Mouse (Mus musculus) cerebral cortex, adult 2 months (tissue): ENCODE data around the gene Ccdc33.

Experiments
- WGBS: fragments of 180-500 bp; shearing (Covaris S2); methylation state at CpG from one replicate; pipeline ENCODE4 v1.1.7; 2018; 5-methylcytosine and 5-hydroxymethylcytosine counted together

Gene Ccdc33

DNA sequence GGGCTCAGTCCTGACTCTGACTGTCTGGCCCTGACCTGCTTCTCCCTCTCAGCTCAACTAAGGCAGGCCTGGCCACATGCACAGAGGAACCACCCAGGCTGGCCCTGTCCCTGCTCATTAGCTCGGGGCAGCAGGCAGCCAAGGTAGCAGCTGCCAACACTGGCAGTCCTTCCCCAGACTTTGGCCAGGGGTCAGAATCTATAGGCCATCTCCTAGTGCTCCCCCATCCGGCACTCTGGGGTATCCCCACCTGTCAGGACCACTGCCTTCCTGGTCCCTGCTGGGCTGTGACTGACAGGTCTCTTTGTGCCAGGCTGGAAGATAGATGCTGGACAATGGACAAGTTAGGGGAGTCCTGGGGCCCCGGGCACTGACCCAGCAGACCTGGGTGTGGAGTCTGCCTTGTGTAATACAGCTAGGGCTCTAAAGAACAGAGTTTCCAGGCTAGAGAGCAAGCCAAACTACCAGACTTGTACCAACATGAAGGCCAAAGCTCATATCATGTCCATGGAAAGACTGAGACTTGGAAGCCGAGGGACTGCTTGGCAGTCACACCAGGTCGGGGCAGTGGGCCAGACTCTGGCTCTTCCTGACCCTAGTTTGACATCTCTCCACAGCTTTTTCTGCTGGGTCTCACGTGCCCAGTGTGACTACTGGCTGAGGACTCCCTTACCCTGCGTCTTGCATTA lies 25.9 kb downstream of the Ccdc33 start:
- WGBS, result 57% methylated on average over 7 of the region's 7 CpGs

DNA sequence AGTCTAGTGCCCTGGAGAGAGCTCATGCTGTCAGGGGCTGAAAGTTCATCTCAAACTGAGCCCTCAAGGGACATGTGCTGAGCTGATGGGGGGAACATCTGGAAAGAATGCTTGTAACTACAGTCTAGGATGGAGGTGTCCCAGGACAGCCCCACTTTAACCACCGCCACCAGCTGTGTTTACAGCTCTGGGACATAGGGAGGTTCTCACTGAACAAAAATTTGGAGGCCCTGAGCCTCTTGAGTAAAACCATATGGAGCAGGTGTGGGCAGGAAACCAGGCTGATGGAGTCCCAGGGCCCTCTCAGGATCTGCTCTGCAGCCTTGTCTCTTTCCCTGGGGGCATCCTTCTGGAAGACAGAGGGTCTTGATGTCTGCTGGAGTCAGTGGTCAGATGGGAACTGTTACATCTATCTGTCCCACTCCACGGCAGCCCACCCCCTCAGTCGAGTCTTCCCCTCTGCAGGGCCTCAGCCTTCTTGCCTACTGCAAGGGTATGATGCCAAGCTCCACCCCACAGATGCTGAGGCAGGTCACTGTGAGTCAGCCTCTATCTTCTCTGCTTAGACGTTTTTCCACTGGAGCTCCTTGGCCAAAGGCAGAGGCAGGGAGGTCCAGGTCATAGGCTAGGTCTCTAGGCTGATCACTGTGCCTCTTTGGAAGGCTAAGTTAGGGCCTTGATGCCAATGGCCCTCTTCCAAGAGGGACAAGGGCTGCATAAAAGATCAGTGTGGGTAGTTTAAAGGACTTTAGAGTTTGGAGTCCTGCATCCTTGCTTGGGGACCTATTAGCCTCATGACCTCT lies 26.8 kb downstream of the Ccdc33 start:
- 46% methylated on average over 4 of the region's 4 CpGs for WGBS

DNA sequence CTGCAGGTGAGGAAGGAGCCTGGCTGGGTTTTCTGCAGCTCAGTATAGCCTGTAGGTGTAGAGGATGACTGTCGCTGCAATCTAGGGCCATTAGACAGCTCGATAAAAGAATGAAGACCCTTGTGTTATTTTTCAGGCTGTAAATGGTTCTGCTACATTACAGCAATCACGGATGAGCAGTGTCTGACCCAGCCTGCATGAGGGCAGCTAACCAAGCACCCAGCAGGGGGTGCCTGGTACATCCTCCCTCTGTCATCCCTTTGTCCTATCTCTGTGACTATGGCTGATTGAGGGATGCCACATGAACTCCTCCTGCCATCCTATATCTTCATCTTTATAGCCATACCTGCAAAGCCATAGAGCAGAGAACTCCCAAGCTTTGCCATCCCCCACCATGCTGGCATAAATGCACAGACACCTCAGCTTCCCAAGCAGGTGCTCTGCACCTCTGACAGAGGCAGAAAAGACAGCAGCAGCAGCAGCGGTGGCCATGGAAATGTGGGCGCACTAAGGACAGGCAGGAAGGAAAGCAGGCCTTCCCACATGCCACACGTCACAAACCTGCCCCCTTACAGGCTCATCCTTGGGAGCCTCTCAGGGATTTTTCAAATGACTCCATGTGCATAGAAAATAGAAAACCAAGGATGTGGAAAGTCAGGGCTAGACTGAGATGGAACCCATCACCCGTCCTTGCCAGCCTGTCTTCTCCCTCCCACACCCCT lies 31.2 kb downstream of the Ccdc33 start:
- WGBS, result 61% methylated on average over 7 of the region's 7 CpGs

DNA sequence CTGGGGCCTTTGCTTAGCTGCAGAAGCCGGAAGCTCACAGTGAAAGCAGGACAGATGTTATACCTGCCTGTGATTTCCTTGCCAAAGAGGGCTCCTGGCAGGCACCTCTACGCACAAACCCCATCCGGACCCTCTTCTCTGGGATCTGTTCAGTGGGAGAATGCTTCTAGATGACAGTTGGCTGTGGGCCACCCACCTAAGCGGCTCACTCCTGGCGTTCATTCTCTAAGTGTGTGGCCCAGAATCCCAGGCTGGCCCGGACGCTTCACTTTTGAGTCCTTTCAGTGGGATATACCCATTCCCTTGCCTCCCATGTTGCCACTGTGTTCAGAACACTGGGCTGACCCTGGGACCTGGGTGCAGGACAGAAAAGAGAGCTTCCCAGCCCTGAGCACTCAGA lies 31.8 kb downstream of the Ccdc33 start:
- WGBS, result 58% methylated on average over 7 of the region's 7 CpGs

DNA sequence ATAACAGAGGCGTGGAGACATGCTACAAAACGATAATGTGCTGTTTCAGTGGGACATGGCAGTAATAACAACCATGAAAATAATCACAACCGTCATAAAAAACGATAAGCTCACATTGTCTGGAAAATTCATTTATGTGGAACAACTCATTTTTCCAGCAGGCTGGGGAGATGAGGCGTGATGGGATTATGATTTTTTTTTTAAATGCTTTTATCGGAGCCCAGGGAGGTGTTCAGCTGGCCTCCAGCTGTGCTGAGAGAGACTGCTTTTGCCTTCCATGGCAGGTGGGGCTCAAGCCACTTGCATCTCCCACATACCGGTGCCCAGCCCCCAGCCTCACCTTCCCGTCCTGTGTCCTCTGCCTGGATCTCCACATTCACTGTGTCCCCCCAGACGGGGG lies 32.4 kb downstream of the Ccdc33 start:
- 63% methylated on average over 9 of the region's 9 CpGs for WGBS

DNA sequence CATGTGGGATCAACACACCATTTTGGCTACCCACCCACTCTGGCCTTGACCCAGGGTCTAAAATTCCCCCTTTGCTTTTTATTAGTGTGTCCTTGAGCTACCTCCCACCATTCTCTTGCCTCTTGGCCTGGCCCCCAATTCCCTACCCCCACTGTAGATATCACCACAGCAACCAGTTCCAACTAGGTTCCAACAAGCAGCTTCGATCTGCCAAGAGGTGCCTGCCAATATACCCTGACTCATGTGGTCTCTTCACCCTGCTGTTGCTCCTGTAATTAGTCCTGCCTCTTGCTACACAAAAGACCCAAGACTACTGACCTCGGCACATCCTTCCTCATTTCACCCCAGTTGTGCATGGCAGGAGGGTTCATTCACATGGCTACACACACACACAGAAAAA lies 33.5 kb downstream of the Ccdc33 start:
- 10% methylated on average over 2 of the region's 2 CpGs for WGBS

DNA sequence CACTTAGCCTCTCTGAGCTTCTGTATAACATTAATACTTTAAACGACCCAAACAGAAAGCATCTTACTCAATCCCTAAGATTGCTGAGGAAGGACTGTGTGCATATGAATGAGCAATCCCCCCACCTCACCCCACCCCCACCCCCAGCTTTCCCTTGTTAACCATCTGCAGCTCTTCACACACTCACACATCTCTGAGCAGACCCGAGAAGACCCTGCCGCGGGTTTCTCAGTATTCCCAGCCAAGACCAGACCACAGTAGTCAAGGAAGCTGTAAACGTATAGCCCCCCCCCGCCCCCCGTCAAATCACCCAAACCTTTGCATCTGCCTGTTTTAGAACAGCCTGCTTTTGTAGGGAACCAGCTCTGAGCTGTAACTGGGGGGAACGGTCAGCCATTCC lies 34.0 kb downstream of the Ccdc33 start:
- WGBS, result 19% methylated on average over 8 of the region's 8 CpGs

DNA sequence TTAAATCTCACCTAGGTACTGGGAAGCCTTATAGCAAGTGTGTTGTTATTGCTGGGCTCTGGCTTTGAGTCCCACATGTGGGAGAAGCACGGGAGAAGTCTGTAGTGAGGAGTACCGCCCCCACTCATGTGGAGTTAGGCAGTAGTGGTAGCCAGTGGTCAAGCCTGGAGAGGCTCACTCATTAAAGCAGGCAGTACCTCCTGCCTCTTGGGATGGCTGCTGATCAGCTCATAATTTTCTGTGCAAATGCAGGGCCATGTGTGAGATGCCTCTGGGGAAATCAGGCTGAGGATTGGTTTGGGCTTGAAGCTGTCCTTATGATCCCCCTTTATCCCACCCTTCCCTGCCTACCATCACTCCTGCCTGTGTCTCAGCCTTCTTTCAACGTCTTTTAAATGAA lies 44.1 kb downstream of the Ccdc33 start:
- WGBS, result 39% methylated on average over 3 of the region's 3 CpGs

DNA sequence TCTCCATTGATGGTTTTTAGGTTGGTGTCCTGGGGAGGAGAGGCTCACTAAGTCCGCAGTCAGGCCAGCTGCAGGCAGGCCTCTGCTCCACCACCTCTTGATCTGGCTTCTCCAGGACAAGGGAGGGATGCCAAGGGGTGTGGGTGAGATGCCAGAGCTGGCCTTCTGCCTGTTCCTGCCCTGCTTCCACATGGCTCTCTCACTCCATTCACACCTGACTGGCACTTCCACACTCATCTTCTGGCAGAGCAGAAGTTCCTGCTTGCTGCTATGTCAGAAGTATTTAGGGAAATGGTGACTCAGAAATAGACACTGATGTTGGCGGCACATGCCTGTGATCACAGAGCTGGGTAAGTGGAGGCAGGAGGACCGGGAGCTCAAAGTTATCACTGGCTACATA lies 51.1 kb downstream of the Ccdc33 start:
- WGBS, result 51% methylated on average over 3 of the region's 3 CpGs

DNA sequence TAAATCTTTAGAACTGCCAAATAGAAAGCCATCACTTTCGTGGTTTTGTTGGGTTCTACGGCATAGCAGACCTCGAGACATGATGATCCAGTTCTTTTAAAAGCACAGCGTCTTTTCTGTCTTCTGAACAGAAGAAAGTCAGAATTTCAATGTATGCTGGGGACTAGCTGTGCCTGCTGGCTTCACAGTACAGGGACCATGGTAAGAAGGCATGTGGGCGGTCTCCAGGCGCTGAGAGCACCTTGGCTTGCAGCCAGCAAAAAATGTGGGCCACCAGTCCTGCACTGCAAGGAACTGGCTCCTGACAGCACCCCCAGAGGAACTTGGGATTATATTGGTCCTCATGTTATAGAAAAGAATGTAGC lies 51.9 kb downstream of the Ccdc33 start:
- 34% methylated on average over 6 of the region's 6 CpGs for WGBS

DNA sequence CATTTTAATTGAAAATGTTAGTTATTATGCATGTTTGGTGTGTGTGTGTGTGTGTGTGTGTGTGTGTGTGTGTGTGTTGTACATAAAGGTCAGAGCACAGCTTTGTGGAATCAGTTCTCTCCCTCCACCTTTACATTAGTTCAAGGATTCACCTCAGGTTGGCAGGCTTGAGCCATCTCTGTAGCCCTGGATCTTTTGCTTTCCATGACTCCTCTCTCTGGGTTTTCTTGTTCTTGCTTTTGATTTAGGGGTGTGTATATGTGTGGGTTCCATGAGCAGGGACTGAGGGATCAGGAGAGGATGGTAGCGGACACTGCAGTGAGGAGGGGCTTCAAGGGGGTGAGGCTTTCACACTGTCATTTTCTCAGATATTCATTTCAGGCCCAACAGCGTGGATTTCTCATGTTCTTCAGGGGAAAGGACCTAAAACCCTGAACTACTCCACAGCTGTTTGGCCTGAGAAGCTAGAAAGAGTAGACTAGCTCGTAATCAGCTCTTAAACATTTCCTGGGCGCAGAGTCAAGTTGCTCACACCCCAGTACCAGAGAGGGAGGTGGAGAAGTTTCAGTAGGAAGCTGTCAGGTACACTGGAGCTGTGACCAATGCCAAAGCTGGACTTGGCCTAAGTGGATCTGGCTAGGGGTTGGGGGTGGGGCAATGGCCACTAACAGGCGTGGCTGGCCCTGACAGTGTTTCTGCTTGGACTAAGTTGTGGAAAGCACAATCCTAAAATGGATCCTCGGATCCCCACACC lies 52.5 kb downstream of the Ccdc33 start:
- 53% methylated on average over 6 of the region's 6 CpGs for WGBS

DNA sequence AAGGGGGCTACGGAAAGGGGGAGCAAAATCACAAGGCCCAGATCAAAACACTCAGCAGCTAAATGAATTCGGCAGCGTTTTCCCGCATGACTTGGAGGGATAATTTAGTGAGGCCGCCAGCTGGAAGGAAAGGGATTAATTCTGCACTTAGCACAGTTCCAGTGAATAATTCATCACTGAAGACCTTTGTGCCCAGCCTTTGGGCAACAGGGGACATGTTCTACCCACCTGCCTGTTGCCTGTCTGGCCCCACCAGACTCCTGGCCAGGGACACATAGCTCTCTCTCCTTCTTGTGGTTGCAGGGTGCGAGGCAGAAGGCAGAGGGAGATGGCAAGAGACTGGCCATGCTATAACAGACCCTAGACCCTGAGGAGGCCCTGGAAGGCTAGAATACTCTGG lies 53.1 kb downstream of the Ccdc33 start:
- WGBS, result 38% methylated on average over 6 of the region's 6 CpGs

DNA sequence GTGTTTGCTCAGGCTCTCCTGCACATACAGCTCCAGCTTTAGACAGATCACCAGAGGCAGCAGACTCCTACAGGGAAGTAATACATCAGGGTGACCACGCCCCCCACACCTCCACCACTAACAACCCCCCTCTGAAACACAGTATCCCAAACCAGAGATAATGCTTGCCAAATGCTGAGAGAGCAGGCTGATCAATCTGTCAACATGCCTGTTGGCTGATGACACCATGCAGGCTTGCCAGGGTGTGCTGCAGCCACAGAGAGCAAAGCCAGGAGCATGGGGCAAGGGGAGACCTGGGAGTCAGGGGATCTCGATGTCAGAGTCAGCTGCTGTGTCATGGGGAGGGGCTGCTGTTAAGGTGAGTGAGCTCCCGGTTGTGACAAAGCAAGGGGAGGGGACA lies 55.1 kb downstream of the Ccdc33 start, which contains the start of gene Stra6:
Gene Stra6, plus strand, starts transcription at position 258 of the 400 bp plus-strand sequence.
- WGBS, result 42% methylated on average over 3 of the region's 3 CpGs

DNA sequence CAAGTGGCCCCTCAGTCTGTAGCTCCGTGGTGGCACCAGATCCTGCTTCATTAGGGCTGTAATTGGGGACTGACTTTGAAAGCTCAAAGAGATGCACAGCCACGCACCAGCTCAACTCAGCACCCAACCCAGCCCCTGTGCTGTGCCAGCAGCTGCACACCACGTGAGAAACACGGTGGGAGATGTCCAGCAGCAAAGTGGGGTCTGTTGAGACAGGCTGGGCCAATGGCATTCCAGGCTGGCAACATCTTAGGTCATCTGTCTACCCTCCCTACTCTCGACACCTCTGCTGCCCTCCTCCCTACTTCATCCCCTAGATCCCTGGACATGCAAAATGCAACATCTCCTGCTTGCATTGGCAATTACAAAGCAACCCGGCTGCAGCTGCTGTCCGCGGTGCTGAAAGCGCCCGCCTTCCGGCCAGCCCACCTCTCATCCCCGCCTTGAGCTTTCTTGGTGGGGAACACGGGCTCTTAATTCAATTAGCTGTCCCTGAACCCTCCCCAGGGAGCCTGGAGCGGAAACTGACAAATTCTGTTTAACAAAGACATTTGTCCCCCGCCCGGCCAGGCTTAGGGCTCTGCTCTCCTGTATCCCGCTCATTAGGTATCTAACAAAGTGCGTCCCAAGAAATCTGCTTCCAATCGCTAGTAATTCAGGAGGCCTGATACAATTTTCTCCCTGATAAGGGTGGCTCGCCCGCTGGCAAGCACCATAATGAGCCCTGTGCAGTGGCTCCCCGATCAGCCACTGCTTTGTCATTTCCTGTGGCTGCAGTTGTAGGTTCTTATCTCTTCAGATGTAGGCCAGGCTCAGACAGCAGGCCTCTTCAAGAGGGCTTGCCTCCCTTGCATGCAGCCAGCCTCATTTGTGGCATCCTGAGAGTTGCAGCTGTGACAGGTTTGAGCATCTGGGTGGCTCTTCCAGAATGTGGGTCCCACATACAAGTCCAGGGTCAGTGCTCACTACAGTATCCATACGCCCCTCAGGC lies 57.7 kb downstream of the Ccdc33 start:
- WGBS, result 53% methylated on average over 23 of the region's 23 CpGs

DNA sequence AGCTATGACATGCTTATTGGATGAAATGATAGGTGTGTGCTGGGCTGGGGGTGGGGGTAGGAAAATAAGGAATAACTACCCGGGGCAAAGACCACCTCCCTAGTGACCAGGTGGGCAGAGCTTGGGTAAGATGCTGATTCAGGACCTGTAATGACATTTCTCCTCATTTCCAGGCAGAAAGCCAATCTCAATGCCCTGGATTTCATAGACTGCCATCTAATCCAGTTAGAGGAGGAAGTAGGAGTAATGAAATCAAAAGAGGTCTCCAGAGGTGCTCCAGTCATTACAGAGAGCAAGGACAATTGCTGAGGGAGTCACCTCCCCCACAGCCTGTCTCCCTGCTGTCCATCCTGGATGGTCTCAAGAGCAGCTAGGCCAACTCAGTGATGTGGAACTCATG lies 58.7 kb downstream of the Ccdc33 start:
- 49% methylated on average over 1 of the region's 1 CpGs for WGBS

DNA sequence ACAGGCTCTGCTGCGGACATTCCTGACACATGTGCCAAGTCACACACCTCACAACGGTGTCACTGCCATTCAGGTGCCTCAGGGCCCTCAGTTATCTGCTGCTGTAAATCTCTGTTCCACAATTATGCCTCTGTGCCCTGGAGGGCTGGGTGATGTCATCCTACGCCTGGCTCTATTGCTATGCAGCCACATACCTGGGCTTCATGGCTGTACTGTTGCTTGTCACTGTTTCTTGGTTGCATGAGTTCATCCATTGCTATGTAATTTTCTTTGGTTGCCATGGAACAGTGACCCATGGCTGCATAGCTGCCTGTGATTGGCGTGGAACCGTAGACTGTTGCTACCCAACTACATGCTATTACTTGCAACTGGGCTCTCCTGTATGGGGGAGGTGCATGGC lies 63.0 kb downstream of the Ccdc33 start:
- WGBS, result 89% methylated on average over 5 of the region's 5 CpGs

DNA sequence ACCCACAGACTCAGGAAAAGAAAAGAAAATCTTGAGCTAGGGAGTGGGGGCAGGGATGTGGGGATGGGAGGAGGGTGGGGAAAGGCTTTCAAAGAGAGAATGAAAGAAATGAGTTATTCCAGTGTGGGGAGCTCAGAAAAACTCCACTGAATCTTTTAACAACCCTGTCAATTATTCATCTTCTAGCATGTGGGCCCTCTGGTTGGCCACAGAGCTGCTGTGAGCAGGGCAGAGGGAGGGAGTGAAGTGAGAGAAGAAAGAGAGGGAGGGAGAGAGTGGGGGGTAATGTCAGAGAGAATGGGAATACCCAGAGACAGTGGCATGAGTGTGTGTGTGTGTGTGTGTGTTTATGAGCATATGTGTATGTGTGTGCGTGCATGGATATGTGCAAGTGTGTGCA lies 64.6 kb downstream of the Ccdc33 start:
- WGBS, result 100% methylated on average over 1 of the region's 1 CpGs

DNA sequence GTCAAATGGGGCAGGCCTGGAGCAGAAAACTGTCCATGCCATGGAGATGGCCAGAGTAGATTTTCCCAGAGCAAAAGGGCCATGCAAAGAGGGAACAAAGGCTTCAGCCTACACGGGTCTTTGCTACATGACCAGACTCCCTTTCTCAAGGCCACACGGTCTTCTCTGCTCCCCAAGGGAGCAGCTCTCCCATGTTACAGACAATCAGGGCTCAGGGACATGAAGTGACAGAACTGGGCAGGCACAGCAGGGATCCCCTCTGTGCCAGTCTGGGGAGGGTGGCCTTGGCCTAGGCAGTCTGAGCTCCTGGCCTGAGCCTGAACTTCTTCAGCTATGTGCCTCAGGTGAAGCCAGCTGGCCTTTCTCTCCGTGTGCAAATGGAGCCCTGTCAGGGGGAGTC lies 65.1 kb downstream of the Ccdc33 start:
- WGBS, result 66% methylated on average over 3 of the region's 3 CpGs

DNA sequence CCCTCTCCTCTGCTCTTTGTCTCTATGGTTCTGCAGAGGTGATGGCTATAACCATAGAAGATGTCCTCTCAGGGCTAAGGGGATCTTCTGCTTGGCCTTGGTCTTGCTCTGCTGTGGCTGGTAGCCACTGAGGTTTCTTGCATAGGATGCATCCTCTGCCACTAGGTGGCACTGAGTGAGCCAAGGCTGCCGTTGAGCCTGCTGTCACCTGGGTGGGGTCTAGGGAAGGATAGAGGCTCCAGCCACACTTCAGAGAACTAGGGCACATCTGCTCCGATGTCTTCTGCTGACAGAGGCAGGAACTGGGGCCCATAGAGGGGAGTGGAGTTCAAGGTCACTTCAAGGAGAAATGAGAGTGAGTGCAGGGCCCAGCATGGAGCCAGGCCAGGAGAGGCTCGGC lies 65.5 kb downstream of the Ccdc33 start:
- WGBS, result 29% methylated on average over 3 of the region's 3 CpGs

DNA sequence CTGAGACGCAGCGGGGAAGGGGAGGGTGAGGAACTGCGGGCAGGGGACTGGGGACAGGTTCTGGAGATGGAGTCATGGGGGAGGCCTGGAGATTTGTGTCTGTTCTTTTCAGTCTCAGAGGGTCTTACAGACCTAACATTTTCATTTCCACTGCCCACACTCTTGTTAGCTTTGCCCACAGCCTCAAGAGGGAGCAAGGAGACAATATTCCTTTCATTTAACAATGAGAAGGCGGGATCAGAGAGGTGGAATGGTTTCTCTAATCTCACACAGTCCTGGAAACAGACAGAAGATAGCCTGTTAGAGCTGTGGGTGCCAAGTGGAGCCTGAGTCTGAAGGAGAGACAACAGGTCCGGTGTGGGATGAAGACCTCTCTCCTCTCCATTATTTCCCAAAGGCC lies 66.7 kb downstream of the Ccdc33 start:
- WGBS, result 70% methylated on average over 5 of the region's 5 CpGs

DNA sequence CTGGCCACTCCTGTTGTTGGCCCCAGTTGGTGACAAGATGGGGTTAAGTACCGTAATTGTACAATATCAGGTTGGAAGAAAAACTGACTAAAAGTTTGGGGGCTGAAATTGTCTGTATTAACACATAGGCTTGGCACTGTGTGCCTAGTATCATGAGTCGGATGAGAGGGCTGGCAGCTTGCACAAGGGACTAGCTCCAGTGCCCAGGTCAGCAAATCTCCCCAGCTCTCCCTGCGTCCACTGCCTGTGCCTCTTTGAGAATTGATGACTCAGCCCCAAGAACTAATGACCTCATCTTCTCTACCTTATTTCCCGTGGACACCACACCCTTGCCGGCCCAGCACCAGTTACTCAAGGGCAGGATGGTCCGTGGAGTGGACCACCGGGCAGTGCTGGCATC lies 68.8 kb downstream of the Ccdc33 start:
- 76% methylated on average over 7 of the region's 7 CpGs for WGBS
